17 mouse cellular contexts compared by ENCODE assay signal in genomic region chr2:173784366-173784765, GRCm38 (mm10). TPM values are rescaled to one million over a fixed set of nuclear protein-coding genes. Genes with fewer than 3 reads are reported as not detected.
DNase-seq lines count a peak whose midpoint lies in the region; ATAC-seq and TF ChIP-seq lines count a peak whose summit lies in the region.
"Had no signal": no experiment of that assay in that cellular context is flagged by ENCODE, and none has a peak within 500 bp of the region (broad histone marks: within the 10 kb centered on the region; RNA-seq: fewer than 3 reads in every experiment).

No protein-coding gene starts in this region.

- TF ChIP-seq CTCF in liver, postnatal 0 days (IDR thresholded peaks at IDR 0.05; ENCODE audit: low read depth) = no peak

- 36% methylated on average over 3 of the region's 3 CpGs for WGBS in liver, postnatal 0 days (ENCODE audit: insufficient replicate concordance)

- TF ChIP-seq EP300 in liver, postnatal 0 days (IDR thresholded peaks at IDR 0.05; ENCODE audit: low read depth) = no peak

- no peaks in the 10 kb centered on the region for H3K4me1 ChIP-seq in liver, postnatal 0 days (ENCODE audit: insufficient read depth)

- H3K36me3 ChIP-seq in liver, postnatal 0 days (replicated peaks; ENCODE audit: insufficient read depth, low read length) = peaks cover 9% of the 10 kb centered on the region; the same call in 1 of the 2 replicates

- H3K9ac ChIP-seq in liver, postnatal 0 days (replicated peaks) = no peak overlapping the region
- H3K9ac ChIP-seq: embryonic facial prominence, embryonic 12.5 days; heart, embryonic 13.5 days; limb, embryonic 13.5 days had no signal

- no peaks in the 10 kb centered on the region for H3K27me3 ChIP-seq in liver, postnatal 0 days (ENCODE audit: insufficient read depth, low read length)
- H3K27me3 ChIP-seq: embryonic facial prominence, embryonic 12.5 days; heart, embryonic 13.5 days; limb, embryonic 13.5 days had no signal

- DNase-seq in 416B (ENCODE audit: low read depth) = peak; percentile 73
- DNase-seq in A20 (ENCODE audit: low read depth, low spot score) = peak; percentile 74
- DNase-seq in liver, postnatal 0 days = no peak
- DNase-seq in layer of hippocampus, postnatal 10 days (ENCODE audit: low spot score in 2 of 2) = no peak
- DNase-seq in lung, postnatal 10 days = no peak
- DNase-seq: adrenal gland, postnatal 14 days; cerebellum, postnatal 25 days; gastrocnemius, postnatal 10 days; kidney, postnatal 25 days; thymus, adult 18-20 months had no signal

- H3K9me3 ChIP-seq in liver, postnatal 0 days (ENCODE audit: low read length) = no peaks in the 10 kb centered on the region
- H3K9me3 ChIP-seq: embryonic facial prominence, embryonic 12.5 days; heart, embryonic 13.5 days; limb, embryonic 13.5 days had no signal

- 0 out of 2 replicates have a peak overlapping the region, but pooled peaks have one; percentile 11 for H3K27ac ChIP-seq in liver, postnatal 0 days (ENCODE audit: low read depth)
- H3K27ac ChIP-seq: embryonic facial prominence, embryonic 12.5 days; heart, embryonic 13.5 days; limb, embryonic 13.5 days had no signal

- no peak overlapping the region for H3K4me2 ChIP-seq in liver, postnatal 0 days (ENCODE audit: low read depth, low read length)
- H3K4me2 ChIP-seq: embryonic facial prominence, embryonic 12.5 days; heart, embryonic 13.5 days; limb, embryonic 13.5 days had no signal

- ATAC-seq in common myeloid progenitor, adult 5-6 weeks (replicated peaks; ENCODE audit: low read depth, poor library complexity, severe bottlenecking) = peak; percentile 89
- peak; percentile 54 for ATAC-seq in liver, postnatal 0 days
- ATAC-seq in erythroid progenitor cell, adult 5-6 weeks (replicated peaks; ENCODE audit: low FRiP score, poor library complexity, severe bottlenecking) = no peak
- ATAC-seq: forebrain, embryonic 14.5 days; intestine, embryonic 16.5 days had no signal

- H3K4me3 ChIP-seq in liver, postnatal 0 days (ENCODE audit: low read depth, low read length) = no peak overlapping the region
- H3K4me3 ChIP-seq: embryonic facial prominence, embryonic 12.5 days; heart, embryonic 13.5 days; limb, embryonic 13.5 days had no signal

RNA-seq across cellular contexts. Expression of gene Vapb, which starts 47.1 kb away (rescaled TPM):
- total RNA-seq in common myeloid progenitor, adult 5-6 weeks (2017) = 53.9 and 74.6 TPM in 2 replicates
- polyA plus RNA-seq in liver, postnatal 0 days (2015; fragmentation: Nextera tagmentation; extraction: Ambion mirVana) = 4.7 and 7.6 TPM in 2 replicates
- total RNA-seq in layer of hippocampus, postnatal 10 days (2021) = 100 to 1,000 TPM in 1 of 2 experiments, 10 to 100 TPM in 1; 96.4 to 101 TPM
- total RNA-seq in erythroid progenitor cell, adult 5-6 weeks (2015; ENCODE audit: low replicate concordance) = 3.6 and 5.9 TPM in 2 replicates
- total RNA-seq in erythroid progenitor cell, adult 5-6 weeks (2017; ENCODE audit: low replicate concordance) = 19.5 and 21.2 TPM in 2 replicates

Comparison
In these comparisons a context has a peak if more than half of its experiments do, and no peak if none do; other contexts are left out.
1. DNase-seq: peak in 416B (single experiment) and A20 (single experiment); none in liver, postnatal 0 days (single experiment), layer of hippocampus, postnatal 10 days (0 of 2) and lung, postnatal 10 days (single experiment).